Mouse (Mus musculus): ENCODE measurements around the gene Auts2.

DNA sequence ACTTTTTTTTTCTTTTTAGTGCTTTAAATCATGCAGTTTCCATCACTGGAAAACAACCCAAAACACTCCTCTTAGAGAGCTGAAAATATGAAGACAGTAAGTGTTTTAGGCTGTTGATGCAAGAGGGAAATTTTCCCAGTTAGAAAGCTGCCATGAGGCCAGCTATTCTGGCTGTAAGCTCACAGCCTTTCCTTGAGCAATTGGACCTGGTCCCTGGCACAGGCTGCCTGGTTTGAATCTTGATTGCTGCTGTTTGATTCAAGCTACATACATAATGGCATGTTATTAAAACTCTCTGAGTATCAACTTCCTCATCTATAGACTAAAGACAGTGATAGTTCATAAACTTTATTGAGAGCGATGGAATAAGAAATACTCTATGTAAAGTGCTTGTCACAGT is 52.8 kb downstream of the Auts2 start:
- TF ChIP-seq CTCF (IDR thresholded peaks at IDR 0.05; ENCODE audit: insufficient read depth, low read length): no peak
- no peak for TF ChIP-seq POLR2A (IDR thresholded peaks at IDR 0.05; ENCODE audit: borderline replicate concordance, extremely low read depth, low read depth, low read length)

All from lung, adult 2 months (tissue).